Mouse (Mus musculus) neural tube, embryonic 13.5 days (tissue): ENCODE data around the gene Gm20479. TPM values are rescaled to one million over a fixed set of nuclear protein-coding genes. Genes with fewer than 3 reads are reported as not detected.

Source experiments
- ATAC-seq: fragments of 200-750 bp; cut with Nextera tagmentation; 2 replicates; pipeline ENCODE4 v1.8.0; 2017; ENCODE audit warnings: low read depth, mild to moderate bottlenecking, moderate TSS enrichment, moderate library complexity
- H3K27ac ChIP-seq: fragments of 300-500 bp; sonication (generic); replicated peaks from 2 replicates; pipeline ENCODE4 v1.5.1; 2015; ENCODE audit warnings: moderate library complexity, mild to moderate bottlenecking, inconsistent platforms
- H3K27me3 ChIP-seq: fragments of 300-500 bp; sonication (generic); 2 replicates; pipeline ENCODE4 v1.6.1; 2015; ENCODE audit warnings: mild to moderate bottlenecking, inconsistent platforms
- H3K36me3 ChIP-seq: fragments of 300-500 bp; sonication (generic); 2 replicates; pipeline ENCODE4 v1.6.1; 2015; ENCODE audit warnings: mild to moderate bottlenecking, inconsistent platforms
- H3K4me1 ChIP-seq: fragments of 300-500 bp; sonication (generic); replicated peaks from 2 replicates; pipeline ENCODE4 v1.6.1; 2015; ENCODE audit warnings: inconsistent platforms
- H3K4me2 ChIP-seq: fragments of 300-500 bp; sonication (generic); 2 replicates; pipeline ENCODE4 v1.6.1; 2015; ENCODE audit warnings: inconsistent platforms, mild to moderate bottlenecking, moderate library complexity
- H3K4me3 ChIP-seq: fragments of 300-500 bp; sonication (generic); 2 replicates; pipeline ENCODE4 v1.5.1; 2015; ENCODE audit warnings: mild to moderate bottlenecking, inconsistent platforms
- H3K9ac ChIP-seq: fragments of 300-500 bp; sonication (generic); 2 replicates; pipeline ENCODE4 v1.6.1; 2015; ENCODE audit warnings: moderate library complexity, mild to moderate bottlenecking, inconsistent platforms
- H3K9me3 ChIP-seq: fragments of 300-500 bp; sonication (generic); 2 replicates; pipeline ENCODE4 v1.6.1; 2016; ENCODE audit warnings: inconsistent platforms
- WGBS: fragments of 180-500 bp; shearing (Covaris S2); methylation state at CpG from one replicate; pipeline ENCODE4 v1.1.7; 2015; 5-methylcytosine and 5-hydroxymethylcytosine counted together
- polyA plus RNA-seq: library from polyadenylated mRNA; unstranded; fragments of >200 nt; fragmentation: Nextera tagmentation; extraction: Ambion mirVana; gene quantifications from 2 replicates; pipeline ENCODE4 v1.2.1, GENCODE M21; 2015

Gm20479 gene
- polyA plus RNA-seq, result not detected in 2 replicates

GRCm38 (mm10) chr7:27356861-27357594 is at the start of gene Gm20479:
Gene Gm20479 (minus strand): TSS chr7:27357419.
- H3K4me1 ChIP-seq, result peaks cover 30% of the 10 kb centered on the region
- peaks cover 35% of the 10 kb centered on the region for H3K27me3 ChIP-seq
- peak within 1 kb of the TSS; percentile 69 for H3K4me3 ChIP-seq
- no peak for ATAC-seq
- 4% methylated on average over 27 of the region's 27 CpGs for WGBS
- H3K4me2 ChIP-seq, result peak within 1 kb of the TSS; percentile 78
- peak within 1 kb of the TSS; percentile 60 for H3K9ac ChIP-seq
- H3K9me3 ChIP-seq, result no peaks in the 10 kb centered on the region
- H3K36me3 ChIP-seq, result peaks cover 12% of the 10 kb centered on the region
- H3K27ac ChIP-seq, result peak within 1 kb of the TSS; percentile 49

GRCm38 (mm10) chr7:27406481-27406880 is 49.3 kb upstream of the Gm20479 start:
- no peak overlapping the region for H3K4me2 ChIP-seq
- H3K4me1 ChIP-seq, result peaks cover 15% of the 10 kb centered on the region
- H3K9me3 ChIP-seq, result 0 out of 2 replicates have a peak, but pooled peaks cover 4% of the 10 kb centered on the region
- H3K9ac ChIP-seq, result no peak overlapping the region
- no peak overlapping the region for H3K27ac ChIP-seq
- peaks cover 96% of the 10 kb centered on the region for H3K27me3 ChIP-seq
- 78% methylated on average over 7 of the region's 7 CpGs for WGBS
- no peak overlapping the region for H3K4me3 ChIP-seq
- 0 out of 2 replicates have a peak, but pooled peaks cover 2% of the 10 kb centered on the region for H3K36me3 ChIP-seq
- no peak for ATAC-seq

GRCm38 (mm10) chr7:27404203-27404942 is 47.2 kb upstream of the Gm20479 start:
- Histone ChIP-seq H3K4me3 (peak overlapping the region; percentile 5; the same call in 1 of the 2 replicates), H3K27ac (no peak overlapping the region), H3K9ac (no peak overlapping the region), H3K9me3 (0 out of 2 replicates have a peak, but pooled peaks cover 4% of the 10 kb centered on the region), H3K4me1 (peaks cover 15% of the 10 kb centered on the region), H3K36me3 (0 out of 2 replicates have a peak, but pooled peaks cover 2% of the 10 kb centered on the region), H3K27me3 (peaks cover 97% of the 10 kb centered on the region), H3K4me2 (peak overlapping the region; percentile 25; the same call in 1 of the 2 replicates)
- no peak for ATAC-seq
- 7% methylated on average over 75 of the region's 81 CpGs for WGBS

DNA sequence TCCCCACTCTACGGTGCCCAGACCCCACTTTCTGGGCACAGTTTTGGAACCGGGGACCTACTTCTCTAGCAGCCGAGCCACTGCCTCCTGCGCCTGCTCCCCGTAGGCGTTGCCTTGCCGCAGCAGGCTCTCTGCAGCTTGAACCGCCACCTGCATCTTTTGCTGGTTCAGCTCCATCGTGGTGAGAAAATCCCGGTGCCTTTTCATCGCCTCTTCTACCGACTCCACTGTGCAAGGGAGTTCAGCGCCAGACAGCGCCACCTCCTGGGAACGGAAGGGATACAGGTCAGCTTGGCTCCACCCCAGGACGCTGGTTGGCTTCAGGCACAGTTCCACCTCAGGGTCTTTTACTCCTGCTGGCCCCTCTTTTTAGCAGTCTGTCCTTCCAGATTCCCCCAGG is 45.5 kb upstream of the Gm20479 start:
- Histone ChIP-seq H3K27me3 (peaks cover 97% of the 10 kb centered on the region), H3K27ac (no peak overlapping the region), H3K4me3 (no peak overlapping the region), H3K9me3 (0 out of 2 replicates have a peak, but pooled peaks cover 4% of the 10 kb centered on the region), H3K36me3 (0 out of 2 replicates have a peak, but pooled peaks cover 2% of the 10 kb centered on the region), H3K4me1 (no peaks in the 10 kb centered on the region), H3K9ac (no peak overlapping the region), H3K4me2 (no peak overlapping the region)
- ATAC-seq, result no peak
- 8% methylated on average over 16 of the region's 16 CpGs for WGBS

GRCm38 (mm10) chr7:27400545-27400944 is 43.3 kb upstream of the Gm20479 start:
- H3K9ac ChIP-seq, result no peak overlapping the region
- no peak overlapping the region for H3K27ac ChIP-seq
- WGBS, result 72% methylated on average over 7 of the region's 7 CpGs
- H3K4me3 ChIP-seq, result no peak overlapping the region
- 0 out of 2 replicates have a peak, but pooled peaks cover 4% of the 10 kb centered on the region for H3K9me3 ChIP-seq
- no peak for ATAC-seq
- H3K36me3 ChIP-seq, result no peaks in the 10 kb centered on the region
- no peak overlapping the region for H3K4me2 ChIP-seq
- peaks cover 14% of the 10 kb centered on the region for H3K4me1 ChIP-seq
- peaks cover 96% of the 10 kb centered on the region for H3K27me3 ChIP-seq

GRCm38 (mm10) chr7:27397048-27397949 is 40.1 kb upstream of the Gm20479 start:
- H3K9ac ChIP-seq, result peak overlapping the region; percentile 68
- WGBS, result 19% methylated on average over 26 of the region's 26 CpGs
- H3K9me3 ChIP-seq, result no peaks in the 10 kb centered on the region
- no peaks in the 10 kb centered on the region for H3K36me3 ChIP-seq
- ATAC-seq, result peak; percentile 20; the same call in 1 of the 2 replicates
- H3K27ac ChIP-seq, result no peak overlapping the region
- peaks cover 97% of the 10 kb centered on the region for H3K27me3 ChIP-seq
- H3K4me2 ChIP-seq, result peak overlapping the region; percentile 75
- peak overlapping the region; percentile 49 for H3K4me3 ChIP-seq
- peaks cover 16% of the 10 kb centered on the region for H3K4me1 ChIP-seq

- peaks cover 16% of the 10 kb centered on the region for H3K4me1 ChIP-seq
- H3K9ac ChIP-seq, result peak overlapping the region; percentile 68
- WGBS, result 3% methylated on average over 23 of the region's 68 CpGs
- H3K27ac ChIP-seq, result no peak overlapping the region
- no peaks in the 10 kb centered on the region for H3K9me3 ChIP-seq
- H3K4me3 ChIP-seq, result peak overlapping the region; percentile 49
- H3K4me2 ChIP-seq, result peak overlapping the region; percentile 75
- peak; percentile 25; the same call in 1 of the 2 replicates for ATAC-seq
- H3K27me3 ChIP-seq, result peaks cover 97% of the 10 kb centered on the region
- H3K36me3 ChIP-seq, result peaks cover 1% of the 10 kb centered on the region; the same call in 1 of the 2 replicates
Measured at GRCm38 (mm10) chr7:27396184-27397047, 39.2 kb upstream of the Gm20479 start.

DNA sequence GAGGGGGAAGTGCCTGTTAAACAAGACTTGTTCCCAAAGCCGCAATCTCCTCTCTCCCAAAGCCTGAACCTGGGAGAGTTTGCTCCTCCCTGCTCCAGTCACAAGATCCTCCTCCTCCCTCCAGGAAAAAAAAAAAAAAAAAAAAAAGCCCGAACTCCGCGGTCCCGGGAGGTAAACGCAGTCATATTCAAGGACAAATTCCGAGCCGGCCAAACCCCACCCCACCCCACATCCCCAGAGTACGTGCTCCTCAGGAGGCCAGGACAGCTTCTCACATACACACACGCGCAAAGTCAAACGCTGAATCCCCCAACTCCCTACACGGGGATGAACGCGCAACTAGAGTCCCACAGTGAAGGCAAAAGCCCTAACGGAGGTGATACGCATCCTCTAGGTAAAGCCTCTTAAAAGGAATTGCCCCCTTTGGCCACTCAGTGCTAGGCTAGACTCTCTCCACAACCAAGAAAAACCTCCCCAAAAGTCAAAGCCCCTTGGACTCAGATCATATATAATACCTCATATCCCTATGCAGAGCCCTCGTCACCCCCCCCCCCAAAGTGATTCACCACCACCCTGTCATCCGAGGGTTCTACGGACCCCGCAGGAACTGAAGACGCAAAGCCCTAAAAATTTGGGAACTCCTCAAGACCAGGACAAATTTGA is 38.4 kb upstream of the Gm20479 start:
- 1% methylated on average over 22 of the region's 22 CpGs for WGBS
- 0 out of 2 replicates have a peak, but pooled peaks have one; percentile 13 for ATAC-seq
- peaks cover 97% of the 10 kb centered on the region for H3K27me3 ChIP-seq
- no peak overlapping the region for H3K27ac ChIP-seq
- peak overlapping the region; percentile 75 for H3K4me2 ChIP-seq
- peak overlapping the region; percentile 68 for H3K9ac ChIP-seq
- no peaks in the 10 kb centered on the region for H3K9me3 ChIP-seq
- H3K4me3 ChIP-seq, result peak overlapping the region; percentile 49
- H3K36me3 ChIP-seq, result peaks cover 5% of the 10 kb centered on the region; the same call in 1 of the 2 replicates
- peaks cover 16% of the 10 kb centered on the region for H3K4me1 ChIP-seq

GRCm38 (mm10) chr7:27391416-27391815 is 34.2 kb upstream of the Gm20479 start:
- Histone ChIP-seq H3K4me3 (no peak overlapping the region), H3K9me3 (no peaks in the 10 kb centered on the region), H3K27me3 (peaks cover 70% of the 10 kb centered on the region), H3K27ac (no peak overlapping the region), H3K4me1 (peaks cover 9% of the 10 kb centered on the region), H3K36me3 (peaks cover 5% of the 10 kb centered on the region; the same call in 1 of the 2 replicates), H3K9ac (no peak overlapping the region), H3K4me2 (no peak overlapping the region)
- ATAC-seq, result no peak
- WGBS, result 43% methylated on average over 16 of the region's 16 CpGs

DNA sequence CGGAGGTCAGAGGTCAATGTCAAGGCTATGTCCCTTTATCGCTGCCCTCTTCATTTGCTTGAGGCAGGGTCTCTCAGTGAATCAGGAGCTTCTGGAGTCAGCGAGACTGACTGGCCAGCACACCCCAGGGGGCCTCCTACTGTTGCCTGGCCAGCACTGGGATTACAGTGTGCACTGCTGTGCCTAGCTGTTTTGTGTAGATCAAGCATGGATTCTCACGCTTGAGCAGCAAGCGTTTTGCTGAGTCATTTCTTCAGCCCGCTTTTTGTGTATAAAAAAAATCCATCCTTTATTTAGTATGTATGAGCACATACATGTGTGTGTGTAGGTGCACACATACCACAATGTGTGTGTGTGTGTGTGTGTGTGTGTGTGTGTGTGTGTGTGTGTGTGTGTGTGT is 32.0 kb upstream of the Gm20479 start:
- 78% methylated on average over 6 of the region's 6 CpGs for WGBS
- ATAC-seq, result no peak
- Histone ChIP-seq H3K27ac (no peak overlapping the region), H3K36me3 (peaks cover 5% of the 10 kb centered on the region; the same call in 1 of the 2 replicates), H3K9me3 (no peaks in the 10 kb centered on the region), H3K9ac (no peak overlapping the region), H3K4me2 (no peak overlapping the region), H3K4me1 (no peaks in the 10 kb centered on the region), H3K4me3 (no peak overlapping the region), H3K27me3 (peaks cover 53% of the 10 kb centered on the region)
